Mouse (Mus musculus) thymus, postnatal 0 days (tissue): ENCODE measurements around the gene Rnf220. TPM values are rescaled to one million over a fixed set of nuclear protein-coding genes. Genes with fewer than 3 reads are reported as not detected.

Experiments used
- DNase-seq: peaks from one replicate; pipeline ENCODE4 v3.0.0-alpha.2; 2015; ENCODE audit warnings: low spot score
- polyA plus RNA-seq: library from polyadenylated mRNA; unstranded; fragments of >200 nt; fragmentation: Nextera tagmentation; extraction: Ambion mirVana; gene quantifications from 2 replicates; pipeline ENCODE4 v1.2.1, GENCODE M21; 2015

Gene Rnf220
- polyA plus RNA-seq, 1 experiment from 2014 or later = 74.0 TPM

DNA sequence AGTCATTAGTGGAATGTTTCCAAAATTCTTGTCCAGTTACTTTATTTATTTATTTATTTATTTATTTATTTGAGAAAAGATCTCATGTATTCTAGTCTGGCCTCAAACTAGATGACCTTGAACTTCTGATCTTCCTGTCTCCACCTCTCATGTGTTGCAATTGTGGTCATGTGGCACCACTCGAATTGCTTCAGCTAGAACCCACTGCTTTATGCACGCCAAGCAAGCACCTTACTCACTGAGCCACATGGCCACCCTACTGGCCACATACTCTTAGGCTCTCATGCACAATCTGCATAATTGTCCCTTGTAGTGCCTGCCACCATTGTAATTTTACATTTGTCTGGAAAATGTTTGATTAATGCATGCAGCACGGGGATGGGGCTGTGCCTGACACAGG is 57.9 kb downstream of the Rnf220 start:
- DNase-seq = no peak

GRCm38 (mm10) chr4:117438064-117438463 is 58.8 kb downstream of the Rnf220 start:
- DNase-seq = no peak

DNA sequence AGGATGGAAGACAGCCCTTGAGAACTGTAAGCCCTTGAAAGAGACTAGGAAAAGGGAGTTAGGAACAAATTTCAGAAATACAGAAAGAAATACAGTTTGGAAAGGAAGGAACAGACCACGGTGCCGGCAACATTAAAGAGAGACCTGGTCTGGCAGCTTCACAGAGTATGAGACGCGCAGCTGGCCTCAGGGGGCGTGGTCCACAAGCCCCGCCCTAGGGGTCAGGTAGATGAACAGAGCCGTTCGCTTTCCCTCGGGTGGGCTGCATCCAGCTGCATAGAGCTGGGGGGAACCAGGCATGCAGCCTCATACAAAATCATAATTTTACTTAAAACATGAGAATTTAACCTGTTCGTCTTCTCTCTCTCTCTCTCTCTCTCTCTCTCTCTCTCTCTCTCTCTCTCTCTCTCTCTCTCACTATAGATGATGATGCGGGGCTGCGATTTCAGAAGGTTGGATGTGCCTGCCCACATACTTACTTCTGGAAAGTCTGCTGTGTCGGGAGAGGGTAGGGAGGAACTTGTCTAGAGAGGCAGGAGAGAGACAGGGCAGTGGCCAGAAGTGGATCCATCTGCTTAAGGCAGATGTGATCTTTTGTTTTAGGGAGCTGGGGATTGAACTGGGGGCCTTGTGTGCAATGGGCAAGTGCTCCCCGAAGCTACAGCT is 59.7 kb downstream of the Rnf220 start:
- DNase-seq = no peak

DNA sequence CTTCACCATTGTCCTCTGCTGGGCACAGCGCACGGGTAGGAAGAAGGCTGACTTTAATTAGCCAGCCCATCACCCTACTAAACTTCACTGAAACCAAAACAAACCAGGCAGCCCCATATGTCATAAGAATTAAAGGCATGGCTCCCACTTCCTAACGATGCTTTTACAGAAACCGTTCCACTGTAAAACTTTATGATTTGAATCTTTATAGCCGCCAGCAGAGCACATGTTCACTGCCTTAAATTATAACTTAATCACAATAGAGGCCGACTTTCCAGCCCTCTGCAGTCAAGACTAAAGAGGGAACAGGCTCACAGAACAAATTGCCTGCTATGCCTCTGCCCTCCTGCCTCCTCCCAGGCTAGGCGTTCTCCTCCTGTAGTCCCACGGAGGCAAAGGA is 62.5 kb downstream of the Rnf220 start:
- DNase-seq = no peak

DNA sequence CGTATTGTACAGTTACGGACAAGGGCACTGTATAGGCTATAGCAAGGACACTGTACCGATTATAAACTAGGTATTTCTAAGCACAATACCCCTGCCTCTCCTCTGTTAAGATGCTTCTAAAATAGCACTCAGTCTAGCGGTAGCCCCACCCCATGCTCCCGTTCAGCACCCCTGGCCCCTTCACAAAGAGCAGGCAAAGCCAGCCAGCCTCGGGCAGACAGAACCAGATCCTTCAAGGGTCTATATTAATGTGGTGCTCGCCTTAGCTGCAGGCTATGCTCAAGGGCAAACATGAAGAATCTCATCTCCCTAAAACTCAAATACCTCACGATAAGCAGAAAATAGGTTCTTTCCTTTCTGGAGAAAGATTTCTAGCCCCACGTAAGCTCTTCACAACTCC is 67.2 kb downstream of the Rnf220 start:
- DNase-seq = no peak

DNA sequence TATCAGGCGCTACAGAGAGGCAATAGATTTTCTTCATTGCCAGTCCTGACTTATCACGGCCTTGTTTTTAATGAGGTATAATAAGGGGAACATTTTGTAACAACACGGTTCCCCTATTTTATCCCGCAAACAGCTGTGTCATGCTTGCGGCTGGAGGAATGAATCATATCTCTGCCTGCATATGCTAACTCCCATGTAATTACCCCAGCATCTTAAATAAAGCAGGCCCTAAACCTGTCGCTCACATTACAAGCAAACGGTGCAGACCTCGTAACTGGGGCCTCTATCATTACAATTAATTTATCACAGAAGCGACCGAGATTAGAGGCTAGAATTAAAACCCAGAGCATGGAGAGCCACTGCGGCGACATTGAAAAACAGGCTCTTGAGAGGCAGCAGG is 69.3 kb downstream of the Rnf220 start:
- DNase-seq = no peak

GRCm38 (mm10) chr4:117421077-117421476 is 75.8 kb downstream of the Rnf220 start:
- no peak for DNase-seq

DNA sequence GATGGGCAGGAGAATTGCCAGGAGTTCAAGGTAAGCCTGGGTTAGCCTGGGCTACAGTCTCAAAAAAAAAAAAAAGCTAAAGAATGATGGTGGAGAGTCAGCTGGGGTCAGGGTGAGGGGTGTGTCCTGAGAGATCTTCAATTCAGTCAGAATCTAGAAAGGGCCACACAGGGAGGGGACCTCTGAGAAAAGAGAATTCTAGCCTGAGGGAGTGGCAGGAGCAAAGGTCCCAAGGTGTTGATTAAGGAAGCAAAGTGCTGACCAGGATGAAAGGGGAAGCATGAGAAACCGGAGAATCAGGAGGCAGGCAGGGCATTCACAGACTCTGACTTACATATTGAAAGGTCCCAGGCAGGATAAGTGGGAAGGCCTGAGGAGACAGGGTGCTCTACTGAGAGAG is 80.0 kb downstream of the Rnf220 start:
- DNase-seq = no peak

GRCm38 (mm10) chr4:117410049-117410410 is 86.8 kb downstream of the Rnf220 start:
- no peak for DNase-seq

GRCm38 (mm10) chr4:117409144-117410048 is 87.5 kb downstream of the Rnf220 start:
- DNase-seq = no peak

GRCm38 (mm10) chr4:117407945-117408344 is 88.9 kb downstream of the Rnf220 start:
- DNase-seq = no peak

DNA sequence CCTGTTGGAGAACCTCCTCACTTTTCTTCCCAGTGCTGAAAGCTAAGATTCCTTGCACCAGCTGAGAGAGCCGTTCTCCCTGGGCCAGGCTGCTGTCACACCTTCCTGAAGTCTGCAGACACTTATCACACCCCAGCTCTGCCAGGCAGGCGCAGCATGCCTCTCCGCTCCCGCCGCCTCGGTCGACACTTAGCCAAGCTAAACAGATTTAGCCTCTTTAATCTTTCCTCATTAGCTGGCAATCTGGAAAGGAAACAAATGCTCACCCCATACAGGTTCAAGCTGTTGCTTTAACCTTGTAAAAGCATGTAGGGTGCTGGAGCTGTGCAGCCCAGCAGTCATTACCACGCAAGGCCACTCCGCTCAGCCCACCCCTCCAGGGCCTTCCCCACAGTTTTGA is 90.9 kb downstream of the Rnf220 start:
- no peak for DNase-seq

GRCm38 (mm10) chr4:117405211-117405610 is 91.6 kb downstream of the Rnf220 start:
- no peak for DNase-seq

GRCm38 (mm10) chr4:117403411-117403810 is 93.4 kb downstream of the Rnf220 start:
- DNase-seq = no peak

DNA sequence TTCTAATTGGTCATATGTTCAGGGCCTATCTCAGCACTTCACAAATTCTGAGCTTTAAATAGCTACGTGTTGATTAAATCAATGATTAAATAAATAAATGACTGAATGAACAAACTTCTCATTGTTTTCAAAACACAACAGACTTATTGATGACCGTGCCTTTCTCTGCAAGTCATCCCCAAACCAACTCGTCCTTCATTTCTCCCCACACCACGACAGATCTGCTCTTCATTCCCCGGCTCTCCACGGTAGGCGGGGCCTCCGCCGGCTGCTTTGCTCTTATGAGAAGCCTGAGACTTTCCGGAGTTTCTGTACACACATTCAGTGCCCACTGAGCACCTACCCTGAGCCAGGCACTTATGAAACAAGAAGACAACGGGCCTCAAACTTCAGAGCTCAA is 99.7 kb downstream of the Rnf220 start:
- DNase-seq = no peak

DNA sequence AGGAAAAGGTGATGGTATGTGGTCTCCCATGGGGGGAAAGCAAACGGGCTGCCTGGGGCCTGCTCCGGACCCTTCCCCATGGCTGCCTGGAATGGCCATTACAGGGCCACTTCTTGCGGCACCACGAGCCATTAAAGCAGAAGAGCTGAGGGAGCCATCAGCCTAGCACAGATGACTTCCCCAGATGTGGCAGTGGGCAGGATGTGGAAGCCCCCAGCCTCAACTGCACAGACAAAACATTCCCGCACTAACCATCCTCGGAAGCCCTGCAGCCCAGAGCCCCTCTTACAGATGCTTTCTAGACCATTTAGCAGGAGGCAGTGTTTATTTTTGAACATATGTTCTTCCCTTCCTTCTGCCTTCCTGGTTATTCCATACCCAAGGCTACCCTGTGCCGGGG is 103.8 kb downstream of the Rnf220 start:
- DNase-seq = no peak

DNA sequence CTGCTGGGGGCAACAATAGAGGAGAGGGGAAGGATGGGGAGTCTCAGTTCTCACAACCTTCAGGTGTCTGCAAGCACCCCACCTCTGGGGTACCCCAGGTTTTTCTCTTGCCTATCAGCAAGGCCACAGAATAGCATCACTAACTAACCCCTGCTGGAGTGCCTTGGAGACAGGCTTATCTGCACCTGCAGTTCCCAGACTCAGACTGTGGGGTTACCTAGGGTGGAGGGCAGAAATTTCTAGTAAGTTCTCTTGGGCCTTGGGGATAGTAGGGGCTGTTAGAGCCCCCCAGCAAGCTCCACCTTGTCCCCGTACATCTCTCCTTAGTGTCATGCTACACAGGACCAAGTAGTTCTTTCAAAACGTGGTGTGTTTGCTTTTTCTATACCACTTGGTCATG is 104.5 kb downstream of the Rnf220 start:
- DNase-seq = no peak

DNA sequence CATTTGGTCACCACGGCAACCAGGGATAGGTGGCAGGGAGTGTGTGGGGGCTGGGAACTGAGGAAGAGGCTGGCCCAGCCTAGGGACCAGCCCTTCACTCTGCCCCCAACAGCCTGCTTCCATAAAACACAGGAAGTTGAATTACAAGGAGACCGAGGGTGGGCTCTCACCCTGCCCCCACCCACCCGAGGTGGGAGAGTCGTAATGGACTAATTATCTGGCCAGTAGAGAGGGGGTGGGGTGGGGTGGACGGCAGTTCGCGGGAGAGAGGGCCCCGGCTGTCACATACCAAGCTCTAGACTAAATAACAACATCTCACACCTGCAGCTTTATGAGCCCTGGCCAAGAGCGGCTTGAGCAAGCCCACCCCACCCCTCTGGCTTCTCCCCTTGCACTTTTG is 104.9 kb downstream of the Rnf220 start:
- no peak for DNase-seq

GRCm38 (mm10) chr4:117390850-117391795 is 105.7 kb downstream of the Rnf220 start:
- DNase-seq = no peak

DNA sequence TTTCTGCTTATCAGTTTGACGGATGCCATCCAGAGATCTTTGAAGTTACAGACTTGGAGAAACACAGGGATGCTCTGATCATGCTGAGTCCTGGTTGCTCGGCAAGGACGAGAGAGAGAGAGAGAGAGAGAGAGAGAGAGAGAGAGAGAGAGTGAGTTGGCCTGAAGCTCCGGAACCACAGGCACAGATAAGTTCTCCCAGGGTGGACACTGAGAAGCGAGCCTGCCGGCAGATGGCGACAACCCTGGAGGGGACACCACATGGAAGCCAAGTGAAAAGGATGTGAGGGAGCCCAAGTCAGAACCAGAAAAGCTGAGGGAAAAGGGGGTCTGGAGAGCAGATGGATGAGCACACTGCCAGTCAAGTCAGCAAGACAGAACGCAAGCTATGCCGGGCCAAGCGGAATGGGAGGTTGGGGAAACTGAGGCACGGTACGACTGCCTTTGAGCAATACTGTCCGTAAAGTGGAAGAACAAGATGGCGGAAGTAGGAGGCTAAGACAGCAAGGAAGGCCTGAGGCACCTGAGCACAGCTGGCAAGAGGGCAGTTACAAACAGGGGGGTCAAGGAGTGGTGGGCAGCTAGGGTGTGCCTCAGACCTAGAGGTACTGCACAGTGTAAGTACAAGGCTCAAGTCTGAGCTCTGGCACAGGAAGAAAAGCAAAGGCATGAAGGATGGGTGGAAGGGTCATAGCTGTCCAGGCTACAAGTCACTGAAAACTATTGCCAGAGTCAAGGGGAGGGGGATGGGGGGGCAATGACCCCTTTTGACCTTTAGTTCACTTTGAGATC is 107.4 kb downstream of the Rnf220 start:
- no peak for DNase-seq

DNA sequence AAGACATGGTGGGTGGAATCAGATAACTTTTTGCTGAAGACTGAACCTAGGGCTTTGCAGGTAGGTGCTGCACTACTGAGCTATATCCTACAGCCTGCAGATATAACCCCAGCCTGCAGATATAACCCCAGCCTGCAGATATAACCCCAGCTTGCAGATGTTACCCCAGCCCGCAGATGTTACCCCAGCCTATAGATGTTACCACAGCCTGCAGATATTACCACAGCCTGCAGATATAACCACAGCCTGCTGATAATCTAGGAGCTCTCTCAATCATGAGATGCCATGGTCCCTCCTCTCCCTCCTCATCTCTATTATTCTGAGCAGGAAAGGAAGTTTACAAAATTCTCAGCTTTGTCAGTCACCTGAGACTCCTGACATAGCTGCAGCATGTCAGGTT is 111.6 kb downstream of the Rnf220 start:
- no peak for DNase-seq
